Mouse (Mus musculus): ENCODE data around the gene Phb. TPM values are rescaled to one million over a fixed set of nuclear protein-coding genes. Genes with fewer than 3 reads are reported as not detected.

Gene Phb
- polyA plus RNA-seq (2015; fragmentation: Nextera tagmentation; extraction: Ambion mirVana), result 187 and 188 TPM in 2 replicates

GRCm38 (mm10) chr11:95666529-95667149, at the start of gene Phb:
Phb (plus strand) TSS chr11:95666957.
- Histone ChIP-seq H3K4me3 (peak within 1 kb of the TSS; percentile 77), H3K4me2 (peak within 1 kb of the TSS; percentile 93), H3K27ac (no peak within 1 kb of the TSS), H3K36me3 (ENCODE audit: poor library complexity, severe bottlenecking) (peaks cover 27% of the 10 kb centered on the region), H3K9ac (peak within 1 kb of the TSS; percentile 78), H3K9me3 (replicated peaks) (no peaks in the 10 kb centered on the region), H3K4me1 (peaks cover 8% of the 10 kb centered on the region), H3K27me3 (no peaks in the 10 kb centered on the region)
- ATAC-seq, result peak; percentile 98
- WGBS, result 2% methylated on average over 25 of the region's 25 CpGs

GRCm38 (mm10) chr11:95617785-95618465, 48.8 kb upstream of the Phb start:
- Histone ChIP-seq H3K27me3 (peaks cover 6% of the 10 kb centered on the region; the same call in 1 of the 2 replicates), H3K27ac (no peak overlapping the region), H3K9ac (no peak overlapping the region), H3K36me3 (ENCODE audit: poor library complexity, severe bottlenecking) (no peaks in the 10 kb centered on the region), H3K4me3 (no peak overlapping the region), H3K4me2 (no peak overlapping the region), H3K4me1 (peaks cover 23% of the 10 kb centered on the region), H3K9me3 (replicated peaks) (no peaks in the 10 kb centered on the region)
- 50% methylated on average over 19 of the region's 19 CpGs for WGBS
- ATAC-seq, result no peak

- no peak overlapping the region for H3K27ac ChIP-seq
- peaks cover 23% of the 10 kb centered on the region for H3K4me1 ChIP-seq
- 49% methylated on average over 3 of the region's 3 CpGs for WGBS
- no peak overlapping the region for H3K4me3 ChIP-seq
- peaks cover 6% of the 10 kb centered on the region; the same call in 1 of the 2 replicates for H3K27me3 ChIP-seq
- no peaks in the 10 kb centered on the region for H3K36me3 ChIP-seq (ENCODE audit: poor library complexity, severe bottlenecking)
- H3K4me2 ChIP-seq, result no peak overlapping the region
- H3K9me3 ChIP-seq (replicated peaks), result no peaks in the 10 kb centered on the region
- no peak for ATAC-seq
- H3K9ac ChIP-seq, result no peak overlapping the region
Observed at GRCm38 (mm10) chr11:95619081-95619480, 47.7 kb upstream of the Phb start.

- Histone ChIP-seq H3K4me2 (no peak overlapping the region), H3K4me1 (peaks cover 23% of the 10 kb centered on the region)
- ATAC-seq, result no peak
Observed at GRCm38 (mm10) chr11:95619886-95620444, 46.8 kb upstream of the Phb start.

GRCm38 (mm10) chr11:95621010-95621409, 45.7 kb upstream of the Phb start:
- Histone ChIP-seq H3K9me3 (replicated peaks) (no peaks in the 10 kb centered on the region), H3K9ac (no peak overlapping the region), H3K4me2 (no peak overlapping the region), H3K4me3 (no peak overlapping the region), H3K27ac (no peak overlapping the region), H3K36me3 (ENCODE audit: poor library complexity, severe bottlenecking) (no peaks in the 10 kb centered on the region), H3K4me1 (peaks cover 23% of the 10 kb centered on the region), H3K27me3 (peaks cover 6% of the 10 kb centered on the region; the same call in 1 of the 2 replicates)
- WGBS, result 70% methylated on average over 4 of the region's 4 CpGs
- ATAC-seq, result no peak

More at GRCm38 (mm10) chr11:95619886-95620444, 46.8 kb upstream of the Phb start:
- Histone ChIP-seq H3K9me3 (replicated peaks) (no peaks in the 10 kb centered on the region), H3K27ac (no peak overlapping the region), H3K27me3 (peaks cover 6% of the 10 kb centered on the region; the same call in 1 of the 2 replicates), H3K36me3 (ENCODE audit: poor library complexity, severe bottlenecking) (no peaks in the 10 kb centered on the region), H3K4me3 (no peak overlapping the region), H3K9ac (no peak overlapping the region)
- 82% methylated on average over 5 of the region's 5 CpGs for WGBS

- peaks cover 6% of the 10 kb centered on the region; the same call in 1 of the 2 replicates for H3K27me3 ChIP-seq
- H3K27ac ChIP-seq, result no peak overlapping the region
- no peak overlapping the region for H3K4me2 ChIP-seq
- no peak for ATAC-seq
- WGBS, result 27% methylated on average over 9 of the region's 9 CpGs
- peaks cover 23% of the 10 kb centered on the region for H3K4me1 ChIP-seq
- H3K36me3 ChIP-seq (ENCODE audit: poor library complexity, severe bottlenecking), result no peaks in the 10 kb centered on the region
- H3K4me3 ChIP-seq, result no peak overlapping the region
- H3K9ac ChIP-seq, result 0 out of 2 replicates have a peak overlapping the region, but pooled peaks have one; percentile 18
- no peaks in the 10 kb centered on the region for H3K9me3 ChIP-seq (replicated peaks)
Observed at GRCm38 (mm10) chr11:95621541-95622130, 45.1 kb upstream of the Phb start.

- H3K4me3 ChIP-seq, result no peak overlapping the region
- no peak overlapping the region for H3K27ac ChIP-seq
- 23% methylated on average over 8 of the region's 8 CpGs for WGBS
- H3K4me1 ChIP-seq, result peaks cover 23% of the 10 kb centered on the region
- H3K36me3 ChIP-seq (ENCODE audit: poor library complexity, severe bottlenecking), result no peaks in the 10 kb centered on the region
- no peaks in the 10 kb centered on the region for H3K9me3 ChIP-seq (replicated peaks)
- no peak for ATAC-seq
- no peak overlapping the region for H3K4me2 ChIP-seq
- H3K9ac ChIP-seq, result 0 out of 2 replicates have a peak overlapping the region, but pooled peaks have one; percentile 18
- H3K27me3 ChIP-seq, result peaks cover 6% of the 10 kb centered on the region; the same call in 1 of the 2 replicates
Observed at GRCm38 (mm10) chr11:95622426-95622825, 44.3 kb upstream of the Phb start.

GRCm38 (mm10) chr11:95630558-95630957, 36.2 kb upstream of the Phb start:
- WGBS, result 88% methylated on average over 6 of the region's 6 CpGs
- no peaks in the 10 kb centered on the region for H3K36me3 ChIP-seq (ENCODE audit: poor library complexity, severe bottlenecking)
- H3K27ac ChIP-seq, result no peak overlapping the region
- no peak overlapping the region for H3K4me2 ChIP-seq
- H3K4me1 ChIP-seq, result peaks cover 9% of the 10 kb centered on the region
- H3K4me3 ChIP-seq, result no peak overlapping the region
- ATAC-seq, result no peak
- peaks cover 15% of the 10 kb centered on the region; the same call in 1 of the 2 replicates for H3K27me3 ChIP-seq
- no peaks in the 10 kb centered on the region for H3K9me3 ChIP-seq (replicated peaks)
- no peak overlapping the region for H3K9ac ChIP-seq

- peaks cover 15% of the 10 kb centered on the region; the same call in 1 of the 2 replicates for H3K27me3 ChIP-seq
- H3K4me2 ChIP-seq, result no peak overlapping the region
- no peak overlapping the region for H3K9ac ChIP-seq
- no peaks in the 10 kb centered on the region for H3K36me3 ChIP-seq (ENCODE audit: poor library complexity, severe bottlenecking)
- WGBS, result 82% methylated on average over 4 of the region's 4 CpGs
- no peak overlapping the region for H3K27ac ChIP-seq
- peaks cover 9% of the 10 kb centered on the region for H3K4me1 ChIP-seq
- no peak for ATAC-seq
- no peaks in the 10 kb centered on the region for H3K9me3 ChIP-seq (replicated peaks)
- no peak overlapping the region for H3K4me3 ChIP-seq
Observed at GRCm38 (mm10) chr11:95631301-95631700, 35.5 kb upstream of the Phb start.

- no peaks in the 10 kb centered on the region for H3K36me3 ChIP-seq (ENCODE audit: poor library complexity, severe bottlenecking)
- peaks cover 15% of the 10 kb centered on the region; the same call in 1 of the 2 replicates for H3K27me3 ChIP-seq
- no peak overlapping the region for H3K27ac ChIP-seq
- 46% methylated on average over 6 of the region's 6 CpGs for whole genome bisulfite sequencing
- no peak overlapping the region for H3K4me3 ChIP-seq
- H3K9ac ChIP-seq, result no peak overlapping the region
- no peak for ATAC-seq
- no peaks in the 10 kb centered on the region for H3K9me3 ChIP-seq (replicated peaks)
- peaks cover 9% of the 10 kb centered on the region for H3K4me1 ChIP-seq
- no peak overlapping the region for H3K4me2 ChIP-seq
Observed at GRCm38 (mm10) chr11:95632474-95632873, 34.3 kb upstream of the Phb start.

- 54% methylated on average over 2 of the region's 2 CpGs for WGBS
- H3K27me3 ChIP-seq, result 0 out of 2 replicates have a peak, but pooled peaks cover 13% of the 10 kb centered on the region
- H3K36me3 ChIP-seq (ENCODE audit: poor library complexity, severe bottlenecking), result no peaks in the 10 kb centered on the region
- no peak overlapping the region for H3K27ac ChIP-seq
- no peaks in the 10 kb centered on the region for H3K9me3 ChIP-seq (replicated peaks)
- no peak overlapping the region for H3K4me3 ChIP-seq
- H3K4me1 ChIP-seq, result peaks cover 9% of the 10 kb centered on the region
- H3K9ac ChIP-seq, result no peak overlapping the region
- ATAC-seq, result no peak
- no peak overlapping the region for H3K4me2 ChIP-seq
Observed at GRCm38 (mm10) chr11:95633512-95634000, 33.2 kb upstream of the Phb start.

Data from forebrain, embryonic 13.5 days (tissue).